14 mouse cellular contexts compared by ENCODE assay signal in the genomic region with DNA sequence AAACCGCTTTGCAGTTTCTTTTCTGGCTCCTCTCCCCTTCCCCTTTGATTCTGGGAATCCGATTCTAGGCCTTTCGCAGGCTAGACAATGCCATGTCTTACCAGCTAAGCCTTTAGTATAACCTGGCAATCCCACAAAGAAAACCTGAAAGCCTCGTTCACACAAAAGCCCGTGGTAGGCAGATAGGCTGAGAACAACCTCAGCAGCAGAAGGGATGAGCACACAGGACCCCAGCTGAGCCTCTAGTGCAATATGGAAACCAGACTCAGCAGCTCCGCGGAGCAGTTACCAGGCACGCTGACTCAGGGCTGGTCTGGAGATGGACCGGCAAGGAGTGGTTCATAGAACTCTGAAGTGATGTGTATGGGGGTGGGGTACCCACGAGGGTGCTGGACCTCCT. TPM values are rescaled to one million over a fixed set of nuclear protein-coding genes. Genes with fewer than 3 reads are reported as not detected.
A peak's percentile ranks its signal among the peaks of the same experiment; 100 is the strongest.
DNase-seq lines count a peak whose midpoint lies in the region; ATAC-seq and TF ChIP-seq lines count a peak whose summit lies in the region.
"Had no signal": no experiment of that assay in that cellular context is flagged by ENCODE, and none has a peak within 500 bp of the region (broad histone marks: within the 10 kb centered on the region; RNA-seq: fewer than 3 reads in every experiment).

No protein-coding gene starts in this region.

- H3K4me3 ChIP-seq in layer of hippocampus, adult 2 months, result no peak overlapping the region
- no peak overlapping the region for H3K4me3 ChIP-seq in embryonic fibroblast, embryonic 13.5 days (ENCODE audit: insufficient read depth, low read length)
- H3K4me3 ChIP-seq in limb, embryonic 14.5 days (replicated peaks; ENCODE audit: low read length), result no peak overlapping the region
- H3K4me3 ChIP-seq: intestine, embryonic 15.5 days; liver, embryonic 13.5 days had no signal

- H3K9ac ChIP-seq in limb, embryonic 14.5 days (ENCODE audit: low read depth, low read length, severe bottlenecking), result no peak overlapping the region; the same call in 1 of the 2 replicates
- H3K9ac ChIP-seq: intestine, embryonic 15.5 days; liver, embryonic 13.5 days had no signal

- no peak for ATAC-seq in limb, embryonic 14.5 days (ENCODE audit: low FRiP score, low read depth)
- ATAC-seq: intestine, embryonic 15.5 days had no signal

- H3K36me3 ChIP-seq in limb, embryonic 14.5 days (ENCODE audit: control insufficient read depth, insufficient read depth, low read length), result no peaks in the 10 kb centered on the region
- H3K36me3 ChIP-seq: intestine, embryonic 15.5 days; liver, embryonic 13.5 days had no signal

- peak overlapping the region; percentile 46; the same call in 1 of the 2 replicates for H3K27ac ChIP-seq in layer of hippocampus, adult 2 months
- H3K27ac ChIP-seq in embryonic fibroblast, embryonic 13.5 days (ENCODE audit: insufficient read depth, low read length), result peak overlapping the region; percentile 53; the same call in 1 of the 2 replicates
- peak overlapping the region; percentile 59 for H3K27ac ChIP-seq in limb, embryonic 14.5 days (replicated peaks; ENCODE audit: low read depth, low read length)
- H3K27ac ChIP-seq: intestine, embryonic 15.5 days; liver, embryonic 13.5 days had no signal

- 34% methylated on average over 10 of the region's 10 CpGs for WGBS in limb, embryonic 14.5 days

- no peak overlapping the region; the same call in 1 of the 2 replicates for H3K4me2 ChIP-seq in limb, embryonic 14.5 days (replicated peaks; ENCODE audit: low read depth, low read length, severe bottlenecking)
- H3K4me2 ChIP-seq: intestine, embryonic 15.5 days; liver, embryonic 13.5 days had no signal

- intact Hi-C loops in left cerebral cortex, postnatal 10 days (cut with DNase I), result no loop called here

- no peaks in the 10 kb centered on the region for H3K9me3 ChIP-seq in limb, embryonic 14.5 days (ENCODE audit: control insufficient read depth, low read length)
- H3K9me3 ChIP-seq: intestine, embryonic 15.5 days; liver, embryonic 13.5 days had no signal

- no peak for TF ChIP-seq CTCF in layer of hippocampus, adult 2 months (conservative IDR thresholded peaks at IDR 0.05)
- no peak for TF ChIP-seq CTCF in embryonic fibroblast, embryonic 13.5 days (IDR thresholded peaks at IDR 0.05; ENCODE audit: borderline replicate concordance, insufficient read depth, low read length)

- no peaks in the 10 kb centered on the region for H3K4me1 ChIP-seq in embryonic fibroblast, embryonic 13.5 days (ENCODE audit: control insufficient read depth, insufficient read depth, low read length)
- no peaks in the 10 kb centered on the region for H3K4me1 ChIP-seq in limb, embryonic 14.5 days (ENCODE audit: control insufficient read depth, insufficient read depth, low read length)

- H3K27me3 ChIP-seq in limb, embryonic 14.5 days (ENCODE audit: control insufficient read depth, insufficient read depth, low read length), result no peaks in the 10 kb centered on the region
- H3K27me3 ChIP-seq: liver, embryonic 13.5 days had no signal

- DNase-seq in layer of hippocampus, adult 2 months (ENCODE audit: low spot score in 2 of 2), result no peak
- no peak for DNase-seq in layer of hippocampus, adult 9-10 months (ENCODE audit: low spot score)
- DNase-seq in limb, embryonic 14.5 days (ENCODE audit: low spot score), result no peak
- no peak for DNase-seq in left cerebral cortex, postnatal 10 days (ENCODE audit: extremely low spot score in 1 of 2, low spot score in 2 of 2)
- DNase-seq in lung, postnatal 25 days (ENCODE audit: low spot score), result no peak
- DNase-seq in retina, embryonic 14.5 days (ENCODE audit: low spot score), result no peak
- DNase-seq: adrenal gland, postnatal 14 days; heart, adult 11 months; liver, embryonic 13.5 days; lung, postnatal 4 days; right cerebral cortex, postnatal 4 days; thymus, postnatal 25 days had no signal

- TF ChIP-seq POLR2A in embryonic fibroblast, embryonic 13.5 days (IDR thresholded peaks at IDR 0.05; ENCODE audit: low read depth, low read length), result no peak
- TF ChIP-seq POLR2A in limb, embryonic 14.5 days (IDR thresholded peaks at IDR 0.05; ENCODE audit: borderline replicate concordance, extremely low read depth, insufficient read depth, insufficient read length), result no peak

RNA-seq across cellular contexts. Expression of gene Grtp1, which starts 5.6 kb away (rescaled TPM):
- 1 to 10 TPM; 4.0 to 4.1 TPM for total RNA-seq in layer of hippocampus, adult 2 months (2021)
- 0.70 and 2.1 TPM in 2 replicates for polyA plus RNA-seq in embryonic fibroblast, embryonic 13.5 days (2011; ENCODE audit: insufficient read length, low read depth, missing spikeins)
- polyA plus RNA-seq in limb, embryonic 14.5 days (2012; rRNA removed), result 9.5 and 11.3 TPM in 2 replicates
- 15.7 and 16.0 TPM in 2 replicates for polyA plus RNA-seq in limb, embryonic 14.5 days (2014; fragmentation: Nextera tagmentation; extraction: Ambion mirVana)
- 1 to 10 TPM; 4.9 to 6.4 TPM for total RNA-seq in left cerebral cortex, postnatal 10 days (2021)

RNA-seq across cellular contexts. Expression of gene Lamp1, which starts 35.9 kb away (rescaled TPM):
- total RNA-seq in layer of hippocampus, adult 2 months (2021), result 100 to 1,000 TPM; 241 to 248 TPM
- polyA plus RNA-seq in embryonic fibroblast, embryonic 13.5 days (2011; ENCODE audit: insufficient read length, low read depth, missing spikeins), result 604 and 655 TPM in 2 replicates
- polyA plus RNA-seq in limb, embryonic 14.5 days (2012; rRNA removed), result 300 and 327 TPM in 2 replicates
- 335 and 337 TPM in 2 replicates for polyA plus RNA-seq in limb, embryonic 14.5 days (2014; fragmentation: Nextera tagmentation; extraction: Ambion mirVana)
- 100 to 1,000 TPM; 300 to 304 TPM for total RNA-seq in left cerebral cortex, postnatal 10 days (2021)

RNA-seq across cellular contexts. Expression of gene Adprhl1, which starts 59.1 kb away (rescaled TPM):
- 1 to 10 TPM in 1 of 2 experiments, under 1 TPM in 1; 0.67 to 1.1 TPM for total RNA-seq in layer of hippocampus, adult 2 months (2021)
- not detected in 2 replicates for polyA plus RNA-seq in embryonic fibroblast, embryonic 13.5 days (2011; ENCODE audit: insufficient read length, low read depth, missing spikeins)
- polyA plus RNA-seq in limb, embryonic 14.5 days (2012; rRNA removed), result 3.2 and 4.1 TPM in 2 replicates
- 4.3 and 5.0 TPM in 2 replicates for polyA plus RNA-seq in limb, embryonic 14.5 days (2014; fragmentation: Nextera tagmentation; extraction: Ambion mirVana)
- total RNA-seq in left cerebral cortex, postnatal 10 days (2021), result 1 to 10 TPM; 1.3 to 1.9 TPM
